Mouse (Mus musculus) kidney, postnatal 0 days (tissue): ENCODE measurements around the gene Gm15217. TPM values are rescaled to one million over a fixed set of nuclear protein-coding genes. Genes with fewer than 3 reads are reported as not detected.

Source experiments
- ATAC-seq: fragments of 200-750 bp; cut with Nextera tagmentation; replicated peaks from 2 replicates; pipeline ENCODE4 v1.8.0; 2017; ENCODE audit warnings: low read depth, moderate number of reproducible peaks, moderate TSS enrichment, moderate library complexity; ENCODE audit not compliant: low FRiP score
- DNase-seq: peaks from one replicate; pipeline ENCODE4 v3.0.0-alpha.2; 2016; ENCODE audit warnings: low spot score
- H3K27ac ChIP-seq: fragments of 300-500 bp; sonication (generic); 2 replicates; pipeline ENCODE4 v1.5.1; 2014; ENCODE audit warnings: mild to moderate bottlenecking
- H3K27me3 ChIP-seq: fragments of 300-500 bp; sonication (generic); 2 replicates; pipeline ENCODE4 v1.6.1; 2014; ENCODE audit warnings: low read length, mixed read lengths; ENCODE audit not compliant: insufficient read depth
- H3K36me3 ChIP-seq: fragments of 300-500 bp; sonication (generic); 2 replicates; pipeline ENCODE4 v1.6.1; 2014; ENCODE audit warnings: low read length, mixed read lengths; ENCODE audit not compliant: insufficient read depth
- H3K4me1 ChIP-seq: fragments of 300-500 bp; sonication (generic); replicated peaks from 2 replicates; pipeline ENCODE4 v1.6.1; 2014; ENCODE audit warnings: antibody characterized with exemption, low read length, mixed read lengths; ENCODE audit not compliant: insufficient read depth
- H3K4me2 ChIP-seq: fragments of 300-500 bp; sonication (generic); 2 replicates; pipeline ENCODE4 v1.6.1; 2014; ENCODE audit warnings: mild to moderate bottlenecking, low read length, moderate library complexity, mixed read lengths
- H3K4me3 ChIP-seq: fragments of 300-500 bp; sonication (generic); replicated peaks from 2 replicates; pipeline ENCODE4 v1.5.1; 2014; ENCODE audit warnings: low read depth, low read length
- H3K9ac ChIP-seq: fragments of 300-500 bp; sonication (generic); 2 replicates; pipeline ENCODE4 v1.6.1; 2014; ENCODE audit warnings: low read depth, low read length
- H3K9me3 ChIP-seq: fragments of 300-500 bp; sonication (generic); replicated peaks from 2 replicates; pipeline ENCODE4 v1.6.1; 2016; ENCODE audit warnings: low read length, inconsistent platforms, mixed read lengths
- CTCF ChIP-seq: IDR thresholded peaks from 2 replicates; pipeline ENCODE4 v1.5.1; 2016; ENCODE audit warnings: antibody characterized with exemption, low read depth, mild to moderate bottlenecking, moderate library complexity
- WGBS: fragments of 180-500 bp; shearing (Covaris S2); extraction: QIAGEN DNeasy Blood & Tissue Kit; methylation state at CpG from one replicate; pipeline ENCODE4 v1.1.7; 2014; 5-methylcytosine and 5-hydroxymethylcytosine counted together
- polyA plus RNA-seq: library from polyadenylated mRNA; unstranded; fragments of >200 nt; fragmentation: Nextera tagmentation; extraction: Ambion mirVana; gene quantifications from 2 replicates; pipeline ENCODE4 v1.2.1, GENCODE M21; 2015

Gene Gm15217
- polyA plus RNA-seq, 1 experiment from 2014 or later: 6.4 TPM

- Histone ChIP-seq H3K4me3 (no peak overlapping the region), H3K9me3 (no peaks in the 10 kb centered on the region), H3K36me3 (no peaks in the 10 kb centered on the region), H3K27me3 (no peaks in the 10 kb centered on the region), H3K9ac (no peak overlapping the region), H3K27ac (no peak overlapping the region), H3K4me2 (no peak overlapping the region), H3K4me1 (no peaks in the 10 kb centered on the region)
- DNase-seq (no peak), ATAC-seq (no peak)
- WGBS: 89% methylated on average over 5 of the region's 5 CpGs
- no peak for TF ChIP-seq CTCF
Measured at GRCm38 (mm10) chr14:46430231-46430630, 51.0 kb downstream of the Gm15217 start.

Other genes with a start within 250 kb of the Gm15217 start
- 21.3 and 24.1 TPM in 2 replicates for gene Bmp4, start 11.3 kb downstream of the Gm15217 start, polyA plus RNA-seq